Mouse (Mus musculus) MEL (cell line): ENCODE measurements around the gene Col9a2. TPM values are rescaled to one million over a fixed set of nuclear protein-coding genes. Genes with fewer than 3 reads are reported as not detected.

Experiments used
- DNase-seq: peaks from one replicate; pipeline ENCODE4 v3.0.0; 2011; ENCODE audit warnings: low read depth, low spot score
- H3K27ac ChIP-seq: 2 replicates; pipeline ENCODE4 v1.5.1; 2012; ENCODE audit warnings: low read depth, mild to moderate bottlenecking, control low read depth, low read length, moderate library complexity; ENCODE audit not compliant: control insufficient read depth
- H3K27me3 ChIP-seq, 2 experiments: fragments of 150-350 bp in 1 of 2; sonication (generic) in 1 of 2; 2 replicates each; pipeline ENCODE4 v1.6.1; 2012; ENCODE audit warnings: low read length in 2 of 2, mild to moderate bottlenecking in 2 of 2, improper control_type of control experiment in 1 of 2, moderate library complexity in 1 of 2; ENCODE audit not compliant: insufficient read depth in 2 of 2, control insufficient read depth in 1 of 2
- H3K36me3 ChIP-seq, 2 experiments: 2 replicates each; pipeline ENCODE4 v1.6.1; 2012 to 2014; ENCODE audit warnings: low read length in 2 of 2, improper control_type of control experiment in 1 of 2, inconsistent platforms in 1 of 2, mild to moderate bottlenecking in 1 of 2; ENCODE audit not compliant: insufficient read depth in 2 of 2, control insufficient read depth in 1 of 2
- H3K4me1 ChIP-seq, 2 experiments: fragments of 150-350 bp in 1 of 2; sonication (generic) in 1 of 2; 2 replicates each; pipeline ENCODE4 v1.6.1; 2012; ENCODE audit warnings: low read length in 2 of 2, improper control_type of control experiment in 1 of 2, mild to moderate bottlenecking in 1 of 2; ENCODE audit not compliant: insufficient read depth in 2 of 2, control insufficient read depth in 1 of 2
- H3K4me3 ChIP-seq, 2 experiments: fragments of 150-350 bp in 1 of 2; sonication (generic) in 1 of 2; 2 replicates each; pipeline ENCODE4 v1.5.1; 2012; ENCODE audit warnings: low read depth in 2 of 2, low read length in 2 of 2, mild to moderate bottlenecking in 2 of 2, moderate library complexity in 2 of 2, control low read depth in 1 of 2, improper control_type of control experiment in 1 of 2; ENCODE audit not compliant: control insufficient read depth in 1 of 2, insufficient read depth in 1 of 2
- H3K79me2 ChIP-seq: 2 replicates; pipeline ENCODE4 v1.6.1; 2012; ENCODE audit warnings: mild to moderate bottlenecking, low read length, moderate library complexity; ENCODE audit not compliant: control insufficient read depth, poor library complexity, insufficient read depth
- H3K9ac ChIP-seq: 2 replicates; pipeline ENCODE4 v1.6.1; 2012; ENCODE audit warnings: low read depth, mild to moderate bottlenecking, control low read depth, low read length, moderate library complexity; ENCODE audit not compliant: control insufficient read depth, poor library complexity, severe bottlenecking
- H3K9me3 ChIP-seq: fragments of 150-350 bp; sonication (generic); replicated peaks from 2 replicates; pipeline ENCODE4 v1.6.1; 2012; ENCODE audit warnings: mild to moderate bottlenecking, low read length, improper control_type of control experiment, moderate library complexity; ENCODE audit not compliant: insufficient read depth
- CHD1 ChIP-seq: IDR thresholded peaks from 2 replicates; pipeline ENCODE4 v1.6.1; 2012; ENCODE audit warnings: low read depth, mild to moderate bottlenecking, inconsistent platforms, low read length, improper control_type of control experiment
- EP300 ChIP-seq, 2 experiments: IDR thresholded peaks; 2 replicates each; pipeline ENCODE4 v1.6.1; 2011; ENCODE audit warnings: improper control_type of control experiment in 2 of 2, low read length in 2 of 2, low read depth in 1 of 2, mild to moderate bottlenecking in 1 of 2
- HCFC1 ChIP-seq: IDR thresholded peaks from 2 replicates; pipeline ENCODE4 v1.6.1; 2012; ENCODE audit warnings: low read depth, mild to moderate bottlenecking, inconsistent platforms, low read length, improper control_type of control experiment, moderate library complexity
- MAX ChIP-seq: IDR thresholded peaks from 2 replicates; pipeline ENCODE4 v1.6.1; 2011; ENCODE audit warnings: low read length, improper control_type of control experiment
- MEF2A ChIP-seq: IDR thresholded peaks from 2 replicates; pipeline ENCODE4 v1.6.1; 2014; ENCODE audit warnings: low read depth, mild to moderate bottlenecking, inconsistent platforms, low read length, improper control_type of control experiment; ENCODE audit not compliant: poor library complexity, insufficient replicate concordance, severe bottlenecking; ENCODE audit errors: extremely low read depth
- MXI1 ChIP-seq: IDR thresholded peaks from 2 replicates; pipeline ENCODE4 v1.6.1; 2011; ENCODE audit warnings: mild to moderate bottlenecking, low read depth, low read length, improper control_type of control experiment
- MYB ChIP-seq: IDR thresholded peaks from 2 replicates; pipeline ENCODE4 v1.6.1; 2011; ENCODE audit warnings: mild to moderate bottlenecking, low read depth, low read length, improper control_type of control experiment
- MYC ChIP-seq: IDR thresholded peaks from 2 replicates; pipeline ENCODE4 v1.6.1; 2011; ENCODE audit warnings: low read depth, mild to moderate bottlenecking, low read length, improper control_type of control experiment, moderate library complexity
- POLR2AphosphoS5 ChIP-seq: IDR thresholded peaks from 2 replicates; pipeline ENCODE4 v1.6.1; 2012; ENCODE audit warnings: low read depth, borderline replicate concordance, mild to moderate bottlenecking, inconsistent platforms, low read length, moderate library complexity, mixed read lengths
- RAD21 ChIP-seq: IDR thresholded peaks from 2 replicates; pipeline ENCODE4 v1.6.1; 2011; ENCODE audit warnings: mild to moderate bottlenecking, low read depth, low read length, improper control_type of control experiment
- SMC3 ChIP-seq: IDR thresholded peaks from 2 replicates; pipeline ENCODE4 v1.6.1; 2011; ENCODE audit warnings: low read depth, low read length, improper control_type of control experiment
- TAL1 ChIP-seq: IDR thresholded peaks from 2 replicates; pipeline ENCODE4 v1.6.1; 2012; ENCODE audit warnings: mild to moderate bottlenecking, inconsistent platforms, low read length, moderate library complexity, mixed read lengths
- TBP ChIP-seq: IDR thresholded peaks from 2 replicates; pipeline ENCODE4 v1.8.0; 2011; ENCODE audit warnings: low read depth, low read length, improper control_type of control experiment
- TCF12 ChIP-seq: IDR thresholded peaks from 2 replicates; pipeline ENCODE4 v1.6.1; 2014; ENCODE audit warnings: low read depth, mild to moderate bottlenecking, inconsistent platforms, low read length, improper control_type of control experiment, moderate library complexity
- USF1 ChIP-seq: IDR thresholded peaks from 2 replicates; pipeline ENCODE4 v1.6.1; 2014; ENCODE audit warnings: low read depth, mild to moderate bottlenecking, inconsistent platforms, low read length, improper control_type of control experiment, moderate library complexity
- USF2 ChIP-seq, 2 experiments: IDR thresholded peaks; 2 replicates each; pipeline ENCODE4 v1.6.1; 2011 to 2012; ENCODE audit warnings: improper control_type of control experiment in 2 of 2, low read length in 2 of 2, borderline replicate concordance in 1 of 2, inconsistent platforms in 1 of 2, low read depth in 1 of 2, mild to moderate bottlenecking in 1 of 2; ENCODE audit not compliant: insufficient read depth in 1 of 2
- ZC3H11A ChIP-seq: IDR thresholded peaks from 2 replicates; pipeline ENCODE4 v1.6.1; 2012; ENCODE audit warnings: low read depth, mild to moderate bottlenecking, inconsistent platforms, low read length, improper control_type of control experiment
- ZKSCAN1 ChIP-seq: IDR thresholded peaks from 2 replicates; pipeline ENCODE4 v1.6.1; 2012; ENCODE audit warnings: low read depth, mild to moderate bottlenecking, inconsistent platforms, low read length, improper control_type of control experiment, moderate library complexity
- ZNF384 ChIP-seq: IDR thresholded peaks from 2 replicates; pipeline ENCODE4 v1.6.1; 2012; ENCODE audit warnings: low read depth, mild to moderate bottlenecking, inconsistent platforms, low read length, improper control_type of control experiment
- polyA plus RNA-seq, 2 experiments: library from polyadenylated mRNA; stranded (reverse) in 1 of 2; unstranded in 1 of 2; fragments of >175 nt in 1 of 2; fragments of >200 nt in 1 of 2; gene quantifications; 2 replicates each; pipeline versions ENCODE4 v1.2.1 to v1.2.4; 2012; ENCODE audit warnings: low replicate concordance in 2 of 2, low read depth in 1 of 2; ENCODE audit not compliant: insufficient read length in 2 of 2, insufficient read depth in 1 of 2, missing spikeins in 1 of 2
- total RNA-seq: library from RNA; depleted of rRNA; stranded (reverse); fragments of 300-350 nt; gene quantifications from 2 replicates; pipeline ENCODE4 v1.2.3, GENCODE M21; 2012

Col9a2 gene
- total and polyA plus RNA-seq, 3 experiments, result 0.12 TPM; not detected in 2

DNA sequence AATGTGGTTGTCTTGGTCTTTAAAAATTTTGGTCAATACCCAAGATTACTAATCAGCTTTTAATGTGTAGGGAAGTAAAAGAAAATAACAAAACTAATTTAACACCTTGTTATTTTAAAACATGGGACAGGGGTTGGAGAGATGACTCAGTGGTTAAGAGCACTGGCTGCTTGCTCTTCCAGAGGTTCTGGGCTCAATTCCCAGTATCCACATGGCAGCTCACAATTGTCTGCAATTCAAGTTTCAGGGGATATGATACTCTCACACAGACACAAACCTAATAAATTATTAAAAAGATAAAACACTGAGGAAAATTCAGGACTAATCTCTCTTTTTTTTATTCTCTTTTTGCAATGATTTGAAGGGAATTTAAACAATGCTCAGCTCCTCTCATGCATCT, 45.3 kb downstream of the Col9a2 start:
- no peaks in the 10 kb centered on the region for H3K4me1 ChIP-seq
- H3K4me3 ChIP-seq, result no peak overlapping the region
- no peaks in the 10 kb centered on the region for H3K27me3 ChIP-seq
- no peaks in the 10 kb centered on the region; the same call in 1 of the 2 replicates for H3K79me2 ChIP-seq
- no peaks in the 10 kb centered on the region for H3K9me3 ChIP-seq
- H3K27ac ChIP-seq, result no peak overlapping the region
- no peak overlapping the region for H3K9ac ChIP-seq
- H3K36me3 ChIP-seq, result peaks cover 0 to 24% of the 10 kb centered on the region in 2 experiments; a peak in 2 of 4 replicates
- DNase-seq, result no peak
- TF ChIP-seq TAL1 (no peak), RAD21 (no peak)

- Histone ChIP-seq H3K9ac (no peak overlapping the region), H3K36me3 (peaks cover 0 to 19% of the 10 kb centered on the region in 2 experiments; a peak in 2 of 4 replicates)
- TF ChIP-seq ZKSCAN1 (no peak), SMC3 (no peak), MXI1 (no peak), TBP (no peak), MYC (no peak), ZNF384 (no peak), TAL1 (no peak), EP300 (IDR thresholded peaks at IDR 0.05; ENCODE audit: low read depth in 1 of 2, low read length in 2 of 2) (no peak), ZC3H11A (no peak), MAX (no peak), USF1 (no peak), TCF12 (no peak), MEF2A (no peak), USF2 (IDR thresholded peaks at IDR 0.05; ENCODE audit: borderline replicate concordance in 1 of 2, insufficient read depth in 1 of 2, low read depth in 1 of 2, low read length in 2 of 2) (no peak), POLR2AphosphoS5 (no peak), HCFC1 (no peak), CHD1 (no peak), MYB (no peak)
Observed at GRCm38 (mm10) chr4:121088696-121089095, 49.5 kb downstream of the Col9a2 start.

More at GRCm38 (mm10) chr4:121088696-121089095, 49.5 kb downstream of the Col9a2 start:
- H3K79me2 ChIP-seq, result peaks cover 1% of the 10 kb centered on the region; the same call in 1 of the 2 replicates
- no peak for DNase-seq
- H3K9me3 ChIP-seq, result no peaks in the 10 kb centered on the region
- H3K4me3 ChIP-seq, result no peak overlapping the region
- no peak overlapping the region for H3K27ac ChIP-seq
- no peaks in the 10 kb centered on the region for H3K27me3 ChIP-seq
- H3K4me1 ChIP-seq, result no peaks in the 10 kb centered on the region
